Mouse (Mus musculus): ENCODE results near the gene Fyb. TPM values are rescaled to one million over a fixed set of nuclear protein-coding genes. Genes with fewer than 3 reads are reported as not detected.

Gene Fyb
- 7.9 and 9.2 TPM in 2 replicates for polyA plus RNA-seq (2015; fragmentation: Nextera tagmentation; extraction: Ambion mirVana)

- Histone ChIP-seq H3K4me3 (ENCODE audit: low read length) (no peak within 1 kb of the TSS), H3K4me2 (ENCODE audit: low read depth, low read length) (no peak within 1 kb of the TSS), H3K9me3 (ENCODE audit: control insufficient read depth, low read length) (no peaks in the 10 kb centered on the region), H3K9ac (ENCODE audit: low read length) (no peak within 1 kb of the TSS), H3K27me3 (ENCODE audit: control insufficient read depth, insufficient read depth, low read depth, low read length) (no peaks in the 10 kb centered on the region), H3K27ac (ENCODE audit: low read length) (no peak within 1 kb of the TSS), H3K36me3 (ENCODE audit: control insufficient read depth, insufficient read depth, low read length) (no peaks in the 10 kb centered on the region), H3K4me1 (replicated peaks; ENCODE audit: control insufficient read depth, insufficient read depth, low read length) (no peaks in the 10 kb centered on the region)
- 64% methylated on average over 8 of the region's 8 CpGs for WGBS
- no peak for ATAC-seq (ENCODE audit: low read depth)
These were observed at the start of gene Fyb for GRCm38 (mm10) chr15:6522653-6523167. Gene Fyb (plus strand): TSS chr15:6522853.

GRCm38 (mm10) chr15:6483561-6483960 lies 39.1 kb upstream of the Fyb start:
- Histone ChIP-seq H3K9ac (ENCODE audit: low read length) (no peak overlapping the region), H3K4me3 (ENCODE audit: low read length) (no peak overlapping the region), H3K4me2 (ENCODE audit: low read depth, low read length) (no peak overlapping the region), H3K9me3 (ENCODE audit: control insufficient read depth, low read length) (no peaks in the 10 kb centered on the region), H3K4me1 (replicated peaks; ENCODE audit: control insufficient read depth, insufficient read depth, low read length) (no peaks in the 10 kb centered on the region), H3K27me3 (ENCODE audit: control insufficient read depth, insufficient read depth, low read depth, low read length) (no peaks in the 10 kb centered on the region), H3K36me3 (ENCODE audit: control insufficient read depth, insufficient read depth, low read length) (no peaks in the 10 kb centered on the region), H3K27ac (ENCODE audit: low read length) (no peak overlapping the region)
- no peak for ATAC-seq (ENCODE audit: low read depth)
- WGBS: 51% methylated on average over 3 of the region's 3 CpGs

- 81% methylated on average over 2 of the region's 2 CpGs for WGBS
- Histone ChIP-seq H3K9ac (ENCODE audit: low read length) (no peak overlapping the region), H3K27me3 (ENCODE audit: control insufficient read depth, insufficient read depth, low read depth, low read length) (no peaks in the 10 kb centered on the region), H3K4me3 (ENCODE audit: low read length) (no peak overlapping the region), H3K4me2 (ENCODE audit: low read depth, low read length) (no peak overlapping the region), H3K4me1 (replicated peaks; ENCODE audit: control insufficient read depth, insufficient read depth, low read length) (no peaks in the 10 kb centered on the region), H3K9me3 (ENCODE audit: control insufficient read depth, low read length) (no peaks in the 10 kb centered on the region), H3K27ac (ENCODE audit: low read length) (no peak overlapping the region), H3K36me3 (ENCODE audit: control insufficient read depth, insufficient read depth, low read length) (no peaks in the 10 kb centered on the region)
- ATAC-seq (ENCODE audit: low read depth): no peak
These were observed 30.3 kb upstream of the Fyb start for GRCm38 (mm10) chr15:6492386-6492785.

GRCm38 (mm10) chr15:6498396-6499070 lies 24.1 kb upstream of the Fyb start:
- no peaks in the 10 kb centered on the region for H3K9me3 ChIP-seq (ENCODE audit: control insufficient read depth, low read length)
- no peak overlapping the region for H3K4me2 ChIP-seq (ENCODE audit: low read depth, low read length)
- H3K4me3 ChIP-seq (ENCODE audit: low read length): no peak overlapping the region
- ATAC-seq (ENCODE audit: low read depth): no peak
- no peaks in the 10 kb centered on the region for H3K27me3 ChIP-seq (ENCODE audit: control insufficient read depth, insufficient read depth, low read depth, low read length)
- H3K27ac ChIP-seq (ENCODE audit: low read length): no peak overlapping the region
- H3K9ac ChIP-seq (ENCODE audit: low read length): no peak overlapping the region
- H3K4me1 ChIP-seq (replicated peaks; ENCODE audit: control insufficient read depth, insufficient read depth, low read length): no peaks in the 10 kb centered on the region
- no peaks in the 10 kb centered on the region for H3K36me3 ChIP-seq (ENCODE audit: control insufficient read depth, insufficient read depth, low read length)
- 81% methylated on average over 10 of the region's 10 CpGs for WGBS

GRCm38 (mm10) chr15:6500787-6501186 lies 21.9 kb upstream of the Fyb start:
- H3K4me2 ChIP-seq (ENCODE audit: low read depth, low read length): no peak overlapping the region
- no peak overlapping the region for H3K9ac ChIP-seq (ENCODE audit: low read length)
- WGBS: 34% methylated on average over 1 of the region's 1 CpGs
- H3K27ac ChIP-seq (ENCODE audit: low read length): no peak overlapping the region
- H3K36me3 ChIP-seq (ENCODE audit: control insufficient read depth, insufficient read depth, low read length): no peaks in the 10 kb centered on the region
- ATAC-seq (ENCODE audit: low read depth): 0 out of 2 replicates have a peak, but pooled peaks have one; percentile 31
- H3K4me3 ChIP-seq (ENCODE audit: low read length): no peak overlapping the region
- H3K9me3 ChIP-seq (ENCODE audit: control insufficient read depth, low read length): no peaks in the 10 kb centered on the region
- H3K4me1 ChIP-seq (replicated peaks; ENCODE audit: control insufficient read depth, insufficient read depth, low read length): no peaks in the 10 kb centered on the region
- H3K27me3 ChIP-seq (ENCODE audit: control insufficient read depth, insufficient read depth, low read depth, low read length): no peaks in the 10 kb centered on the region

GRCm38 (mm10) chr15:6517525-6517924 lies 5.1 kb upstream of the Fyb start:
- Histone ChIP-seq H3K9me3 (ENCODE audit: control insufficient read depth, low read length) (no peaks in the 10 kb centered on the region), H3K4me3 (ENCODE audit: low read length) (no peak overlapping the region), H3K27ac (ENCODE audit: low read length) (no peak overlapping the region), H3K9ac (ENCODE audit: low read length) (no peak overlapping the region), H3K4me2 (ENCODE audit: low read depth, low read length) (no peak overlapping the region), H3K27me3 (ENCODE audit: control insufficient read depth, insufficient read depth, low read depth, low read length) (no peaks in the 10 kb centered on the region), H3K4me1 (replicated peaks; ENCODE audit: control insufficient read depth, insufficient read depth, low read length) (no peaks in the 10 kb centered on the region), H3K36me3 (ENCODE audit: control insufficient read depth, insufficient read depth, low read length) (no peaks in the 10 kb centered on the region)
- WGBS: 89% methylated on average over 1 of the region's 1 CpGs
- no peak for ATAC-seq (ENCODE audit: low read depth)

- H3K36me3 ChIP-seq (ENCODE audit: control insufficient read depth, insufficient read depth, low read length): no peaks in the 10 kb centered on the region
- no peak for ATAC-seq (ENCODE audit: low read depth)
- H3K9ac ChIP-seq (ENCODE audit: low read length): no peak overlapping the region
- H3K27ac ChIP-seq (ENCODE audit: low read length): no peak overlapping the region
- no peaks in the 10 kb centered on the region for H3K27me3 ChIP-seq (ENCODE audit: control insufficient read depth, insufficient read depth, low read depth, low read length)
- no peak overlapping the region for H3K4me2 ChIP-seq (ENCODE audit: low read depth, low read length)
- WGBS: 79% methylated on average over 19 of the region's 19 CpGs
- H3K4me3 ChIP-seq (ENCODE audit: low read length): no peak overlapping the region
- no peaks in the 10 kb centered on the region for H3K9me3 ChIP-seq (ENCODE audit: control insufficient read depth, low read length)
- no peaks in the 10 kb centered on the region for H3K4me1 ChIP-seq (replicated peaks; ENCODE audit: control insufficient read depth, insufficient read depth, low read length)
These were observed 3.0 kb upstream of the Fyb start for GRCm38 (mm10) chr15:6519417-6520255.

GRCm38 (mm10) chr15:6520505-6521155 lies 2.0 kb upstream of the Fyb start:
- Histone ChIP-seq H3K4me1 (replicated peaks; ENCODE audit: control insufficient read depth, insufficient read depth, low read length) (no peaks in the 10 kb centered on the region), H3K27me3 (ENCODE audit: control insufficient read depth, insufficient read depth, low read depth, low read length) (no peaks in the 10 kb centered on the region), H3K27ac (ENCODE audit: low read length) (no peak overlapping the region), H3K9me3 (ENCODE audit: control insufficient read depth, low read length) (no peaks in the 10 kb centered on the region), H3K4me2 (ENCODE audit: low read depth, low read length) (no peak overlapping the region), H3K36me3 (ENCODE audit: control insufficient read depth, insufficient read depth, low read length) (no peaks in the 10 kb centered on the region), H3K9ac (ENCODE audit: low read length) (no peak overlapping the region), H3K4me3 (ENCODE audit: low read length) (no peak overlapping the region)
- no peak for ATAC-seq (ENCODE audit: low read depth)
- 56% methylated on average over 10 of the region's 10 CpGs for WGBS

GRCm38 (mm10) chr15:6524801-6525200 lies 2.1 kb downstream of the Fyb start:
- Histone ChIP-seq H3K4me3 (ENCODE audit: low read length) (no peak overlapping the region), H3K9ac (ENCODE audit: low read length) (no peak overlapping the region), H3K4me2 (ENCODE audit: low read depth, low read length) (no peak overlapping the region), H3K36me3 (ENCODE audit: control insufficient read depth, insufficient read depth, low read length) (no peaks in the 10 kb centered on the region), H3K27me3 (ENCODE audit: control insufficient read depth, insufficient read depth, low read depth, low read length) (no peaks in the 10 kb centered on the region), H3K27ac (ENCODE audit: low read length) (no peak overlapping the region), H3K9me3 (ENCODE audit: control insufficient read depth, low read length) (no peaks in the 10 kb centered on the region), H3K4me1 (replicated peaks; ENCODE audit: control insufficient read depth, insufficient read depth, low read length) (no peaks in the 10 kb centered on the region)
- no peak for ATAC-seq (ENCODE audit: low read depth)
- WGBS: 85% methylated on average over 2 of the region's 2 CpGs
